Mouse (Mus musculus): ENCODE data around the gene St6galnac5.

Gene St6galnac5

DNA sequence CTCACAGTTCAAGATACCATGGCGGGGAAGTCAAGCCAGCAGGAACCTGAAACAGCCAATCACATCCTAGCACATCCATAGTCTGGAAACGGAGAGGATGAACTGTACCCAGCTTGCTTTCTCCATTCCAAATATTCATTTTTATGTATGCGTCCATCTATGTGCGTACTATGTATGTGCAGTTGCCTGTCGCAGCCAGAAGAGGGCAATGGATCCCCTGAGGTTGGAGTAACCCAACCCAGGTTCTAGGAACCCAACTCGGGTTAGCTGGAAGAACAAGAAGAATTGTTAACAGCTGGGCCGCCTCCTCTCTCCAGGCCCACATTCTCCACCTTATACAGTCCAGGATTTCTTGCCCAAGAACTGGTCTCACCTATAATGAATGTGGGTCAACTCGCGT lies 31.1 kb downstream of the St6galnac5 start:
- no peak for DNase-seq (ENCODE audit: low read depth, low spot score)

- DNase-seq (ENCODE audit: low read depth, low spot score): no peak
Measured at GRCm38 (mm10) chr3:152950299-152950698, 31.7 kb downstream of the St6galnac5 start.

- DNase-seq (ENCODE audit: low read depth, low spot score): no peak
Measured at GRCm38 (mm10) chr3:152949233-152949777, 32.7 kb downstream of the St6galnac5 start.

- DNase-seq (ENCODE audit: low read depth, low spot score): no peak
Measured at GRCm38 (mm10) chr3:152948556-152948955, 33.5 kb downstream of the St6galnac5 start.

DNA sequence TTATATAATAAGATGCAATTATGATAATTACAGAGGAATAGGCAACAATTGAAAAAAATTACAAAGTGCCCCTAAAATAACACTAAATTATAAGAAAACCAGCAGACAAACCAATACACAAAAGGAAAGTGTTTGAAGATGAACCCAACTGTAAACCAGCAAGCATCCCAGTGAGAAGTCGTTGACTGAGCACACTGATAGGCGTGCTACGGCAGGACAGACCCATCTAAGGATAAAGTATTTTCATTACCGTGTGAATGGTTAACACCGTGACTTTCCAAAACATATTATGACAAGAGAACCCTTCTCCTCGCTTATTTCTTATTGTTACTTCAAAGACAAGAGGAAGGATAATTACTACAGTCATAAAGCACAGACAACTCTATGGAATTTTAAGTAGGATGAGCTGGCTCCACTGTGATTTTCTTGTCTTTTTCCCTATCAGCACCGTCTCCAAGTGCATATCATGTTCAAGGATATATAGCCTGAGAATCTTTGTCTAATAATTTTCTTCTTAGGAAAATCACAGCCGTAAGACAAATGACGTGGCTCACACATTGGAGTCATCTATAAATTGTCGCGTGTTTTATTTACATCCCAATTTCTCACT lies 34.9 kb downstream of the St6galnac5 start:
- no peak for DNase-seq (ENCODE audit: low read depth, low spot score)

- no peak for DNase-seq (ENCODE audit: low read depth, low spot score)
Measured at GRCm38 (mm10) chr3:152944766-152945165, 37.3 kb downstream of the St6galnac5 start.

DNA sequence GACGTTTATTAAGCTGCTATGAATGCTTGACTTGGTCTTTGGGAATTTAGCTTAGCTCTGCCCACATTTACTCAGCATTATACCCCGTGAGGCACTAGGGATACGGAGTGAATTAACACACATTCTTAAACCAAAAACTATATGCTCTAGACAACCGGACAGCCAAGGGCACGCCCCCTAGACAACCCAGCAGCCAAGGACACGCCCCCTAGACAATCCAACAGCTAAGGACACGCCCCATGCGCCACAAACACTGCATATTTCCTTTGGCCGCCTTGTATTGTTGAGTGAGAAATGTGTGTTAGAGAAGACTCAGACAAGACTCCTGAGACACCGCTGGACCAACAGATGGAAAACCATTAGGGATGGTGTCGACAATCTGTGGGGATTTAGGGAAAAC lies 39.1 kb downstream of the St6galnac5 start:
- DNase-seq (ENCODE audit: low read depth, low spot score): peak; percentile 30

GRCm38 (mm10) chr3:152941671-152942070 lies 40.4 kb downstream of the St6galnac5 start:
- DNase-seq (ENCODE audit: low read depth, low spot score): no peak

GRCm38 (mm10) chr3:152936313-152936712 lies 45.7 kb downstream of the St6galnac5 start:
- DNase-seq (ENCODE audit: low read depth, low spot score): no peak

GRCm38 (mm10) chr3:152933737-152934136 lies 48.3 kb downstream of the St6galnac5 start:
- no peak for DNase-seq (ENCODE audit: low read depth, low spot score)

DNA sequence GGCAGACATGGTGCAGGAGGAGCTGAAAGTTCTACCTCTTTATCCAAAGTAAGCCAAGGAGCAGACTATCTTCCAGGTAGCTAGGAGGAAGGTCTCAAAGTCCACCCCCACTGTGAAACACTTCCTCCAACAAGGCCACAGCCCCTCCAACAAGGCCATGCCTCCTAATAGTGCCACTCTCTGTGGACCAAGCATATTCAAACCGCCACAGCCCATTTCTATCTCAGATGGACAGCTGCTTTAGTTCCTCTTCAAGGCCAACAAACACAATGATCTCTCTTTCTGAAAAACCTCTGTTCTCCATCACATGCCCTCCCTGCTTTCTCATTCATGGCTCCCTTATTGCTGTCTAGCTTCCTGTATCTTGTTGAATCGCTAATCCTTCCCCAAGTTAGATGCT lies 49.5 kb downstream of the St6galnac5 start:
- no peak for DNase-seq (ENCODE audit: low read depth, low spot score)

- DNase-seq (ENCODE audit: low read depth, low spot score): no peak
Measured at GRCm38 (mm10) chr3:152932096-152932495, 50.0 kb downstream of the St6galnac5 start.

DNA sequence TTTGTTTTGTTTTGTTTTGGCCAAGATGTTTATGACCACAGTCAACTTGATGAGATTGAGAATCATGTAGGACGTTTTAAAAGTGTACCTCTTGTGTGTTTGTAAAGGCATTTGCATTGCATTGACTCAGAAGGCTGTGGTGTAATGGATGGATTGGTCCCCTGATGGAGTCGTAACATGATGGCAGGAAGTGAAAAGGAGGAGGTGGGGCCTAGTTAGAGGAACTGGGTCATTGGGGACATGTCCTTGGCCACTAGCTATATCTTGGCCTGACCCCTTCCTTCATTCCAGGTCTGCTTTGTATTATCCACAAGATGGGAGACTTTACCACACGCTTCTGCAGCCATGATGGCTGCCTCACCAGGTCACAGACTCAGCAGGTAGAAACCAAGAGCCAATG lies 50.7 kb downstream of the St6galnac5 start:
- no peak for DNase-seq (ENCODE audit: low read depth, low spot score)

DNA sequence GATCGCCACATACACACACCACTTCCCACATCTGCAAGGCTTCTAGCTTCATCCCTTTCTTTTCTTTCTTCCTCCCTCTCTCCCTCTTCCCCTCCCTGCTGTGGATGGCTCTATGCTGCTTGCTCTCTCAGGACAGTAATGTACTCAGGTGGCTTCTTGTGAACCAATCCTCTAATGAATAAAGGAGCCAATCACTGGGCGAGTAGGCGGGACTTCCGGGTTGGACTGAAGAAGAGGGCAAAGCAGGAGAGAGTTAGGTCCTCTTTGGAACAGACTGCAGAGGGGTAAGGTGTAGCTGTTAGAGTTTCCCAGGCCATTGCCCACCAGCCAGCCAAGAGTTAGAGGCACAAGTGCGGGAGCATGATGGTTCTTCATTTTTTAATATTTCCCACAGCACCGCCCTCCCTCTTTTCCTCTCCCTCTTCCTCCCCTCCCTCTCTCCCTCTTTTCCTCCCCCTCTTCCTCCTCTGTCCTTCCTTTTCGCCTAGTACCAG lies 52.2 kb downstream of the St6galnac5 start:
- no peak for DNase-seq (ENCODE audit: low read depth, low spot score)

DNA sequence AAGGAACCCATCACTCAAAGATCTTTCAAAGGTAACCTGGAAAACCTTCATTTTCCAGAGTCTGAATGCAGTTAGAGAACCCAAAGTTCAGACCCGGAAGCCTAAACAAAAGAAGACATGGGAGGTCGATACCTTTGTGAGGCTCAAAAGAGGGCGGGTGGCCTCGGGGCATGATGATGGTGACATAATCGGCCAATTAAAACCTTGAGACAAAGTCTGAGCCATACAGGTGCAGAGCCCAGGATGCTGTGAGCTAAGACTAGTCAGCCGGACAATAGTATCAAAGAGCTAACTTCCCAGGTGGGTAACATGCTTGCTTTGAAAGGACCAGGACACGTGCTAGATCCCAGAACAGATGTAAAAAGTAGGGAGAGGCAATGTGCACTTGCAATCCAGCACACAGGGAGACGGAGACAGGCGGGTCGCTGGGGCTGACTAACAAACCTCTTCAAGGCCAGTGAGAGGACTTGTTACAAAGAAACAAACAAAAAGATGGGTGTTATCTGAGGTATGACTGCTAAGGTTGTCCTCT lies 52.7 kb downstream of the St6galnac5 start:
- DNase-seq (ENCODE audit: low read depth, low spot score): no peak

DNA sequence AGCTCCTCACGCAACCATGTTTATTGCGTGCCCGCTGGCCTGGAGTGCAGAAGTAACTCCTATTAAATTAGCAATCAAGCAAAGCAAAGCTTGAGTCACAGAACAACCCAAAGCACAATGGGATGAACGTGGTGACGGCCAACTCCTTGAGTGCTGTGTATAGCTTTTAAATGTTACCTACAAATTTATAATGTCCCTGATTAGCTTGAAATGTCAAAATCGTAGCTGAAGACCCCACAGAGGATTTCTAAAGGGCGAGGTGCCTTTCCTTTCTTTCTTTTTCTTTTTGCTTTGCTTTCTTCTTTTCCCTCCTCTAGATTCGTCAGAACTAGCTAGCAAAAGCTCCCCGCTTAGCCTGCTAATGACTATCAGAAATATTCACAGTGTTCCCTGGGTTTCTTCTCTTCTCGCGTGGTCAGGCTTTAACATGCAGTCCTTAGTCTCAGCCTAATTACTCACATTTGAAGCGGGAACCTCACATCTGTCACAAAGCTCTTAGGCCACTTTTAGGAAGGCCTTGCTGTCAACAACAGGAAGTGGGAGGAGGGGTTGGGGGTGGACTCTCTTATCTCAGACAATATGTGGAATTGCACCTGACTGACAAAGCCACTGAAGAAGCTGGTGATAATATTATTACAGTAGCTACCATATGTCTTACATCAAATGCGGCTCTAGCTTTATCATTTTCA lies 53.6 kb downstream of the St6galnac5 start:
- peak; percentile 16 for DNase-seq (ENCODE audit: low read depth, low spot score)

DNA sequence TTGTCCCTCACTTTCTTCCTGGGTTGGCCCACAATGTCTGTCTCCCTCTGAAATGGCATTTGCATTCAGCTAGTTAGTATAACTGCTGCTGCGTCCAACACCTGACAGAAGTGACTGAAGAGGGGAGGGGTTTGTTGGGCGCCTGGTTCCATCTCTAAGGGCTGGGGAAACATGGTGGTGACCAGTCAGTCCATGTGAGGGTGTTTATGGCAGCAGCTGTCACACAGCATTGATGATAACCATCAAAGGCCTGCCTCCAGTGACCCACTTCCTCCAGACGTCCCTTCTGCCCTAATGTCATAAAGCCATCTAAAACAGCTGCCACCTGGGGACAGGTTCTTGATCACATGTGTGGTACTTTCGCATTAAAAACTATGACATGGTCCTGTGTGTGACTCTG lies 55.9 kb downstream of the St6galnac5 start:
- no peak for DNase-seq (ENCODE audit: low read depth, low spot score)

GRCm38 (mm10) chr3:152925364-152925763 lies 56.7 kb downstream of the St6galnac5 start:
- DNase-seq (ENCODE audit: low read depth, low spot score): no peak

DNA sequence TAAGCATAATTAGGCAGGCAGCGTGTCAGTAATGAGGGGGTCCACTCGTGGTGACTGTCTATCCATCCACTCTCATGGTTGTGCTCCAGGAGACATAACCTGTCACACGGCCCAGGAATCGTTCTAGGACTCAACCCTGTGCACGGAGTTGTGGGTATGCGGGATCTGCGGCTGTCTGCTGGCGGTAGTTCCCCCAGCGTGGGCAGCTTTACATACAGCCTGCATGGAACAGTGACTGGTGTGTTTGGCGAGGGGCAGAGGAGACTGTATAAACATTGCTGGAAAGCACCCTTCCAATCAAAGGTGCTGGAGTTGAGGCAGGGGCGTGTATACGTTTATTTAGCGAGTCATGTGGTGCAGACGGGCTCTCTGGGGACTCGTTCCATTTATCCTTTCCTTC lies 58.5 kb downstream of the St6galnac5 start:
- peak; percentile 28 for DNase-seq (ENCODE audit: low read depth, low spot score)

DNA sequence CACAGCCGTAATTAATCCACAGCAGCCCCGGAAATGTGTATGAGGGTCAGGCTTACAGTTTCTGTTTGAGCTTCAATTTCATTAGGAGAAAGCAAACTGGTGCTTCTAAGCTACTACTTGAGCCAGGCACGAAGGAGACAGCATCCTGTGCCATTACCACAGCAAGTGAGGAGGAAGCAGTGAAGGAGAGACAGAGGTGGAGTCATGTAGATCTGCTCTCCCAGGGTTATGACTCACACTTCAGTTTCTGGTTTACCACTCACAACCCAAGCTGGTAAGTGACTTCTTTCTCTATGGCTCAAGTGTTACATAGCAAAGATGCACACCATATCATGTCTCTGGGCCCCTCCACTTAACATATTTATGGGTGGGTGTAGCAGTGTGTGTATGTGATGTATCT lies 61.7 kb downstream of the St6galnac5 start:
- no peak for DNase-seq (ENCODE audit: low read depth, low spot score)

- no peak for DNase-seq (ENCODE audit: low read depth, low spot score)
Measured at GRCm38 (mm10) chr3:152919101-152919500, 62.9 kb downstream of the St6galnac5 start.

- no peak for DNase-seq (ENCODE audit: low read depth, low spot score)
Measured at GRCm38 (mm10) chr3:152917579-152917978, 64.5 kb downstream of the St6galnac5 start.

DNA sequence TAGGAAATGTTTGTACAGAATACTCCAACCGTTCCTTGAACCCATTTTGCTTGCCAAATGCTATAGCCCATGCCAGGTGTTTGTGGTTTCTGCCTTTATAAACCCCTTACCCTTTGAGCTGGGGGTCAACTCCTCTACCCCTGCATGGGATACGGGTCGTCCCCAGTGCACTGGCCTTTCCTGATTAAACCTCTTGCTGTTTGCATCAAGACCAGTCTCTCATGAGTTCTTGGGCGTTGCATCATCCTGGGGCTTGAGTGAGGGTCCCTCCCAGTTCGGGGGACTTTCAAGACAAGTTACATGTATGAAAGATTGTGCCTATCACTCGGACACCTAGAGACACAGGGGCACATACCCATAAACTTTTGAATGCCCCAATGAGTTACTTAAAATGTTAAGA lies 67.7 kb downstream of the St6galnac5 start:
- DNase-seq (ENCODE audit: low read depth, low spot score): no peak
